ENCODE assay signal across 11 mouse cellular contexts in the genomic region with DNA sequence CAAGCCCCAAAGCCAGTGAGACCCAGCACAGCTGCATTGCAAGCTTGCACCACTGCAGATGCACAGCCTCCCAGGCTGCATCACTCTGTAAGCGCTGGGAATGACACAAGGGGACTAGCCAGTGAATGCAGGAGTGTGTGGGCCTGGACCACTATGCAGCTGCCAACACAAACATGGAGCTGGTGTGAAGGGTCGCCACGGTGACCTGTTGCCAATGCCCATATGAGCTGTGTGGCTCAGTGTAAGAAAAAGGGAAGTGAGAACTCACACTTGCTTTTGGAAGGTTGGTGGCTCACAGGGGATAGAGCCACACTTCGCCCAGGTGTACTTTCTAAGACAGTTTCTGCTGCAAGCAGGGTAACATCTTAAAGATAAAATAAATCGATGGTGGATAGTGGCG.
A peak's percentile ranks its signal among the peaks of the same experiment; 100 is the strongest.
DNase-seq lines count a peak whose midpoint lies in the region; ATAC-seq and TF ChIP-seq lines count a peak whose summit lies in the region.
"Had no signal": no experiment of that assay in that cellular context is flagged by ENCODE, and none has a peak within 500 bp of the region (broad histone marks: within the 10 kb centered on the region; RNA-seq: fewer than 3 reads in every experiment).

No protein-coding gene starts in this region.

- H3K4me3 ChIP-seq in forebrain, embryonic 10.5 days, result no peak overlapping the region
- H3K4me3 ChIP-seq in forebrain, embryonic 14.5 days (ENCODE audit: low read depth, low read length), result no peak overlapping the region
- H3K4me3 ChIP-seq in kidney, postnatal 0 days (replicated peaks; ENCODE audit: low read depth, low read length), result no peak overlapping the region
- H3K4me3 ChIP-seq in limb, embryonic 12.5 days (replicated peaks), result no peak overlapping the region
- H3K4me3 ChIP-seq: liver, embryonic 13.5 days had no signal

- no peak overlapping the region for H3K4me2 ChIP-seq in forebrain, embryonic 14.5 days (ENCODE audit: low read length)
- H3K4me2 ChIP-seq in kidney, postnatal 0 days (ENCODE audit: low read length), result no peak overlapping the region
- no peak overlapping the region for H3K4me2 ChIP-seq in limb, embryonic 12.5 days
- H3K4me2 ChIP-seq: liver, embryonic 13.5 days had no signal

- TF ChIP-seq CTCF in kidney, postnatal 0 days (IDR thresholded peaks at IDR 0.05; ENCODE audit: low read depth), result no peak

- no peak for ATAC-seq in forebrain, embryonic 14.5 days
- ATAC-seq in kidney, postnatal 0 days (replicated peaks; ENCODE audit: low FRiP score, low read depth), result no peak
- no peak for ATAC-seq in limb, embryonic 12.5 days (ENCODE audit: insufficient number of reproducible peaks, insufficient read depth, low FRiP score, low TSS enrichment, low read depth)
- ATAC-seq in CD4-positive, CD25-positive, alpha-beta regulatory T cell, adult 4 months, result no peak

- H3K27ac ChIP-seq in forebrain, embryonic 10.5 days, result peak overlapping the region; percentile 69
- no peak overlapping the region for H3K27ac ChIP-seq in forebrain, embryonic 14.5 days (ENCODE audit: low read depth, low read length)
- H3K27ac ChIP-seq in kidney, postnatal 0 days, result 0 out of 2 replicates have a peak overlapping the region, but pooled peaks have one; percentile 5
- 0 out of 2 replicates have a peak overlapping the region, but pooled peaks have one; percentile 35 for H3K27ac ChIP-seq in limb, embryonic 12.5 days
- H3K27ac ChIP-seq: liver, embryonic 13.5 days had no signal

- H3K4me1 ChIP-seq in forebrain, embryonic 10.5 days, result peaks cover 95% of the 10 kb centered on the region
- H3K4me1 ChIP-seq in forebrain, embryonic 14.5 days (ENCODE audit: control insufficient read depth, insufficient read depth, low read length), result peaks cover 46% of the 10 kb centered on the region
- H3K4me1 ChIP-seq in kidney, postnatal 0 days (replicated peaks; ENCODE audit: insufficient read depth, low read length), result peaks cover 44% of the 10 kb centered on the region
- peaks cover 95% of the 10 kb centered on the region for H3K4me1 ChIP-seq in limb, embryonic 12.5 days (replicated peaks)

- H3K9me3 ChIP-seq in forebrain, embryonic 10.5 days, result peaks cover 3% of the 10 kb centered on the region; the same call in 1 of the 2 replicates
- no peaks in the 10 kb centered on the region for H3K9me3 ChIP-seq in forebrain, embryonic 14.5 days (replicated peaks; ENCODE audit: control insufficient read depth, low read length)
- H3K9me3 ChIP-seq in kidney, postnatal 0 days (replicated peaks; ENCODE audit: low read length), result no peaks in the 10 kb centered on the region
- H3K9me3 ChIP-seq in limb, embryonic 12.5 days, result no peaks in the 10 kb centered on the region
- H3K9me3 ChIP-seq: liver, embryonic 13.5 days had no signal

- H3K36me3 ChIP-seq in forebrain, embryonic 10.5 days (replicated peaks), result peaks cover 63% of the 10 kb centered on the region
- peaks cover 6% of the 10 kb centered on the region; the same call in 1 of the 2 replicates for H3K36me3 ChIP-seq in forebrain, embryonic 14.5 days (ENCODE audit: control insufficient read depth, insufficient read depth, low read length)
- 0 out of 2 replicates have a peak, but pooled peaks cover 12% of the 10 kb centered on the region for H3K36me3 ChIP-seq in kidney, postnatal 0 days (ENCODE audit: insufficient read depth, low read length)
- H3K36me3 ChIP-seq in limb, embryonic 12.5 days, result peaks cover 61% of the 10 kb centered on the region

- no peaks in the 10 kb centered on the region for H3K27me3 ChIP-seq in forebrain, embryonic 10.5 days (ENCODE audit: poor library complexity, severe bottlenecking)
- no peaks in the 10 kb centered on the region for H3K27me3 ChIP-seq in forebrain, embryonic 14.5 days (replicated peaks; ENCODE audit: control insufficient read depth, insufficient read depth, low read length)
- H3K27me3 ChIP-seq in kidney, postnatal 0 days (ENCODE audit: insufficient read depth, low read length), result no peaks in the 10 kb centered on the region
- no peaks in the 10 kb centered on the region for H3K27me3 ChIP-seq in limb, embryonic 12.5 days
- H3K27me3 ChIP-seq: liver, embryonic 13.5 days had no signal

- WGBS in forebrain, embryonic 10.5 days, result 93% methylated on average over 6 of the region's 6 CpGs
- WGBS in forebrain, embryonic 14.5 days, result 92% methylated on average over 6 of the region's 6 CpGs
- 78% methylated on average over 6 of the region's 6 CpGs for WGBS in kidney, postnatal 0 days
- 93% methylated on average over 6 of the region's 6 CpGs for WGBS in limb, embryonic 12.5 days

- no peak for DNase-seq in forebrain, embryonic 10.5 days (ENCODE audit: extremely low spot score, low spot score)
- DNase-seq in forebrain, embryonic 14.5 days (ENCODE audit: low spot score), result no peak
- no peak for DNase-seq in kidney, postnatal 0 days (ENCODE audit: low spot score)
- no peak for DNase-seq in kidney, adult 18-20 months
- peak; percentile 55 to 56 for DNase-seq in B cell, adult 2 months
- DNase-seq in cerebellum, postnatal 10 days, result no peak
- DNase-seq: cerebellum, adult 11-12 months; heart, postnatal 10 days; liver, embryonic 13.5 days had no signal

- H3K9ac ChIP-seq in forebrain, embryonic 14.5 days (ENCODE audit: low read length), result no peak overlapping the region
- no peak overlapping the region for H3K9ac ChIP-seq in kidney, postnatal 0 days (ENCODE audit: low read depth, low read length)
- H3K9ac ChIP-seq in limb, embryonic 12.5 days (replicated peaks), result no peak overlapping the region
- H3K9ac ChIP-seq: liver, embryonic 13.5 days had no signal

Comparison
In these comparisons a context has a peak if more than half of its experiments do, and no peak if none do; other contexts are left out.
1. DNase-seq: peak in B cell, adult 2 months (2 of 2); none in forebrain, embryonic 10.5 days (single experiment), forebrain, embryonic 14.5 days (single experiment), kidney, postnatal 0 days (single experiment), kidney, adult 18-20 months (single experiment) and cerebellum, postnatal 10 days (0 of 2).